Comparison of ENCODE assay signal across 9 mouse cellular contexts in the genomic region with DNA sequence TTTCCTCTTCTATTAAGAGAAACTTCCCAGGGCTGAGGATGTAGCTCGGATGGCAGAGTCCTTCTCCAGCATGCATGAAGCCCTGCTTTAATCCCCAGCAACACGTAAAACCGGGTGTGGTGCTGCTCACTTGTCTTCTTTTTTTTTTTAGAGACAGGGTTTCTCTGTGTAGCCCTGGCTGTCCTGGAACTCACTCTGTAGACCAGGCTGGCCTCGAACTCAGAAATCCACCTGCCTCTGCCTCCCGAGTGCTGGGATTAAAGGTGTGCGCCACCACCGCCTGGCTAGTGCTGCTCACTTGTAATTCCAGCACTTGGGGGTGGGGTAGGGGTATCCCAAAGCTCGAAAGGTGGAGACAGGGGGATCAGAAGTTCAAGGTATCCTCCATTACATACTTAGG. TPM values are rescaled to one million over a fixed set of nuclear protein-coding genes. Genes with fewer than 3 reads are reported as not detected.
DNase-seq lines count a peak whose midpoint lies in the region; ATAC-seq lines count a peak whose summit lies in the region.
"Not testable (repeated sequence)": the region's sequence is repeated elsewhere in the genome, so short reads cannot be mapped to it uniquely, and the experiment has no call there.
"Had no signal": no experiment of that assay in that cellular context is flagged by ENCODE, and none has a peak within 500 bp of the region (broad histone marks: within the 10 kb centered on the region; RNA-seq: fewer than 3 reads in every experiment).

Gene Slc4a1 (minus strand): TSS at position 101 of the 400 bp plus-strand sequence.

- H3K27ac ChIP-seq in heart, embryonic 11.5 days (ENCODE audit: low read depth, low read length) = peak within 1 kb of the TSS; percentile 55
- not testable (repeated sequence) for H3K27ac ChIP-seq in hindbrain, embryonic 11.5 days (ENCODE audit: low read depth, low read length); midbrain, embryonic 12.5 days (replicated peaks); stomach, embryonic 16.5 days (ENCODE audit: low read length)
- 0 out of 2 replicates have a peak within 1 kb of the TSS, but pooled peaks have one; percentile 30 for H3K27ac ChIP-seq in limb, embryonic 11.5 days (replicated peaks; ENCODE audit: low read depth, low read length)
- H3K27ac ChIP-seq in liver, embryonic 15.5 days (replicated peaks) = peak within 1 kb of the TSS; percentile 99

- H3K36me3 ChIP-seq in heart, embryonic 11.5 days (ENCODE audit: control insufficient read depth, insufficient read depth, low read length); hindbrain, embryonic 11.5 days (ENCODE audit: control insufficient read depth, insufficient read depth, low read length); limb, embryonic 11.5 days (ENCODE audit: control insufficient read depth, insufficient read depth, low read length); midbrain, embryonic 12.5 days; stomach, embryonic 16.5 days (ENCODE audit: control insufficient read depth, insufficient read depth, low read length): not testable (repeated sequence)
- peaks cover 26% of the 10 kb centered on the region for H3K36me3 ChIP-seq in liver, embryonic 15.5 days (replicated peaks)

- H3K9me3 ChIP-seq in heart, embryonic 11.5 days (replicated peaks; ENCODE audit: control insufficient read depth, low read length); hindbrain, embryonic 11.5 days (ENCODE audit: control insufficient read depth, low read length); limb, embryonic 11.5 days (ENCODE audit: control insufficient read depth, low read length); liver, embryonic 15.5 days (replicated peaks); midbrain, embryonic 12.5 days; stomach, embryonic 16.5 days (replicated peaks; ENCODE audit: control insufficient read depth, low read length): not testable (repeated sequence)

- H3K4me2 ChIP-seq in heart, embryonic 11.5 days = peak within 1 kb of the TSS; percentile 9; the same call in 1 of the 2 replicates
- H3K4me2 ChIP-seq in hindbrain, embryonic 11.5 days (replicated peaks; ENCODE audit: low read depth, low read length); limb, embryonic 11.5 days (ENCODE audit: low read depth, severe bottlenecking); midbrain, embryonic 12.5 days (replicated peaks); stomach, embryonic 16.5 days (ENCODE audit: low read depth, low read length): not testable (repeated sequence)
- peak within 1 kb of the TSS; percentile 77 for H3K4me2 ChIP-seq in liver, embryonic 15.5 days

- DNase-seq in adrenal gland, postnatal 14 days; hindbrain, embryonic 11.5 days (ENCODE audit: low spot score); limb, embryonic 11.5 days (ENCODE audit: low spot score): not testable (repeated sequence)

- H3K9ac ChIP-seq in heart, embryonic 11.5 days (ENCODE audit: low read depth, low read length) = peak within 1 kb of the TSS; percentile 18; the same call in 1 of the 2 replicates
- H3K9ac ChIP-seq in hindbrain, embryonic 11.5 days (ENCODE audit: low read depth, low read length); limb, embryonic 11.5 days (ENCODE audit: low read length); midbrain, embryonic 12.5 days (replicated peaks); stomach, embryonic 16.5 days (ENCODE audit: low read length): not testable (repeated sequence)
- H3K9ac ChIP-seq in liver, embryonic 15.5 days = peak within 1 kb of the TSS; percentile 88

- peak; percentile 2 for ATAC-seq in erythroblast, adult 5-6 weeks (replicated peaks; ENCODE audit: low FRiP score, poor library complexity, severe bottlenecking)
- not testable (repeated sequence) for ATAC-seq in heart, embryonic 11.5 days (replicated peaks; ENCODE audit: insufficient number of reproducible peaks, low FRiP score, low TSS enrichment); hindbrain, embryonic 11.5 days (ENCODE audit: low FRiP score); limb, embryonic 11.5 days (ENCODE audit: insufficient number of reproducible peaks, low FRiP score, low TSS enrichment, low read depth); liver, embryonic 15.5 days (ENCODE audit: insufficient read depth); midbrain, embryonic 12.5 days (ENCODE audit: low FRiP score, low read depth); stomach, embryonic 16.5 days (ENCODE audit: insufficient read depth, low FRiP score)

- not testable (repeated sequence) for H3K4me3 ChIP-seq in heart, embryonic 11.5 days (ENCODE audit: low read depth, low read length); hindbrain, embryonic 11.5 days (ENCODE audit: low read depth, low read length); limb, embryonic 11.5 days (ENCODE audit: low read depth, low read length); midbrain, embryonic 12.5 days; stomach, embryonic 16.5 days (replicated peaks; ENCODE audit: low read length)
- H3K4me3 ChIP-seq in liver, embryonic 15.5 days (replicated peaks) = peak within 1 kb of the TSS; percentile 81

- H3K27me3 ChIP-seq in heart, embryonic 11.5 days (ENCODE audit: control insufficient read depth, insufficient read depth, low read length); hindbrain, embryonic 11.5 days (ENCODE audit: control insufficient read depth, insufficient read depth, low read length); limb, embryonic 11.5 days (ENCODE audit: control insufficient read depth, insufficient read depth, low read length); midbrain, embryonic 12.5 days; stomach, embryonic 16.5 days (ENCODE audit: control insufficient read depth, insufficient read depth, low read length): not testable (repeated sequence)
- H3K27me3 ChIP-seq in liver, embryonic 15.5 days = peaks cover 24% of the 10 kb centered on the region

- WGBS in heart, embryonic 11.5 days (ENCODE audit: insufficient replicate concordance) = 73% methylated on average over 8 of the region's 8 CpGs
- 85% methylated on average over 8 of the region's 8 CpGs for WGBS in hindbrain, embryonic 11.5 days
- WGBS in limb, embryonic 11.5 days = 86% methylated on average over 8 of the region's 8 CpGs
- 58% methylated on average over 8 of the region's 8 CpGs for WGBS in liver, embryonic 15.5 days (ENCODE audit: insufficient replicate concordance)
- WGBS in midbrain, embryonic 12.5 days = 78% methylated on average over 8 of the region's 8 CpGs
- WGBS in stomach, embryonic 16.5 days = 77% methylated on average over 8 of the region's 8 CpGs

- H3K4me1 ChIP-seq in heart, embryonic 11.5 days (ENCODE audit: control insufficient read depth, insufficient read depth, low read length); hindbrain, embryonic 11.5 days (replicated peaks; ENCODE audit: control insufficient read depth, insufficient read depth, low read length); limb, embryonic 11.5 days (ENCODE audit: control insufficient read depth, insufficient read depth, low read length); midbrain, embryonic 12.5 days; stomach, embryonic 16.5 days (ENCODE audit: control insufficient read depth, insufficient read depth, low read length): not testable (repeated sequence)
- peaks cover 69% of the 10 kb centered on the region for H3K4me1 ChIP-seq in liver, embryonic 15.5 days (replicated peaks)

RNA-seq across cellular contexts. Expression of gene Slc4a1, which starts in this region (rescaled TPM):
- 17.5 and 72.4 TPM in 2 replicates for total RNA-seq in adrenal gland, postnatal 14 days (2021)
- 4,977 and 5,433 TPM in 2 replicates for total RNA-seq in erythroblast, adult 5-6 weeks (2015; ENCODE audit: low replicate concordance)
- total RNA-seq in erythroblast, adult 5-6 weeks (2017; ENCODE audit: low replicate concordance) = 6,454 and 7,565 TPM in 2 replicates
- polyA plus RNA-seq in heart, embryonic 11.5 days (2014; fragmentation: Nextera tagmentation; extraction: Ambion mirVana) = 102 and 112 TPM in 2 replicates
- polyA plus RNA-seq in hindbrain, embryonic 11.5 days (2014; fragmentation: Nextera tagmentation; extraction: Ambion mirVana) = 25.8 and 28.1 TPM in 2 replicates
- 20.4 and 24.6 TPM in 2 replicates for polyA plus RNA-seq in limb, embryonic 11.5 days (2014; fragmentation: Nextera tagmentation; extraction: Ambion mirVana)
- polyA plus RNA-seq in liver, embryonic 15.5 days (2015; fragmentation: Nextera tagmentation; extraction: Ambion mirVana) = 1,073 and 1,204 TPM in 2 replicates
- 26.7 and 30.4 TPM in 2 replicates for polyA plus RNA-seq in midbrain, embryonic 12.5 days (2016; fragmentation: Nextera tagmentation; extraction: Ambion mirVana)
- 38.9 and 47.2 TPM in 2 replicates for polyA plus RNA-seq in stomach, embryonic 16.5 days (2015; fragmentation: Nextera tagmentation; extraction: Ambion mirVana)
- polyA plus RNA-seq: macrophage had no signal

Comparison
In these comparisons a context has a peak if more than half of its experiments do, and no peak if none do; other contexts are left out.
1. RNA of gene Slc4a1 (total RNA-seq): 4,977 to 7,565 TPM in erythroblast, adult 5-6 weeks; 17.5 to 72.4 TPM in adrenal gland, postnatal 14 days; every median in the first group is over 10 times any median in the second.